Mouse (Mus musculus) thymus, adult 18-20 months (tissue): Measurements from ENCODE around the gene Araf.
"Not testable (repeated sequence)": the region's sequence is repeated elsewhere in the genome, so short reads cannot be mapped to it uniquely, and the experiment has no call there.

ENCODE experiments used
- DNase-seq, 2 experiments: peaks; one replicate each; pipeline ENCODE4 v3.0.0; 2022; ENCODE audit warnings: mixed read lengths in 2 of 2

Gene Araf

DNA sequence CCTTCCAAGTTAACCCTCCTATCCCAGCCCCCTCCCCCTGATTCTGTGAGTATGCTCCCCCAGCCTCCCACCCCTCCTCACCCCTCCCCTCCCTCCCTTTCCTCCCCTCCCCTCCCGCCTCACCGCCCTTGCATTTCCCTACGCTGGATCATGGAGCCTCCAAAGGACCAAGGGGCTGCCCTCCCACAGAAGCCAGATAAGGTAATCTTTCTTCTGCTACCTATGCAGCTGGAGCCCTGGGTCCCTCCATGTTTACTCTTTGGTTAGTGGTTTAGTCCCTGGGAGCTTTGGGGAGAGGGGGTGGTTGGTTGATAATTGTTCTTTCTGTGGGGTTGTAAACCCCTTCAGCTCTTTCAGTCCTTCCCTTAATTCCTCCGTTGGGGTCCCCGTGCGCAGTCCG lies at the start of gene Araf:
Gene Araf (plus strand): TSS at position 134 of the 400 bp plus-strand sequence.
- DNase-seq, result no peak

DNA sequence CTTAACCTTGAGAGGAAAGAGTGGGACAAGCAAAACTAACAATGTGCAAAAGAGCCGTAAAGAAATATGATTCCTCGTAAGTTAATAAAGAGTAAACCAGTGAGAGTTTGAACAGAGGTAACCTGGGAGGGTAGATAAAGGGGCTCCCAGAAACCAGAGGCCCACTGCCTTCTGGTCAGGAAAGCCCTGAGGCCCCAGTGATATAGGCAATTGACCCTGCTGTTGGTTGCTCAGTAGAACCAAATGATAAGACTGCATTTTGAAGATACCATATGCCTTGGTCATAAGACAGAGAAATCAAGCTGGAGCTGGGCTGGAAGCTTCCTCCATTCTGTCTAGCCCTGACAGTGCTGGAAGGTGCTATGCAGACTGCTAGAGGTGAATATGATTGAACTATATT lies 48.8 kb upstream of the Araf start:
- DNase-seq, result no peak

DNA sequence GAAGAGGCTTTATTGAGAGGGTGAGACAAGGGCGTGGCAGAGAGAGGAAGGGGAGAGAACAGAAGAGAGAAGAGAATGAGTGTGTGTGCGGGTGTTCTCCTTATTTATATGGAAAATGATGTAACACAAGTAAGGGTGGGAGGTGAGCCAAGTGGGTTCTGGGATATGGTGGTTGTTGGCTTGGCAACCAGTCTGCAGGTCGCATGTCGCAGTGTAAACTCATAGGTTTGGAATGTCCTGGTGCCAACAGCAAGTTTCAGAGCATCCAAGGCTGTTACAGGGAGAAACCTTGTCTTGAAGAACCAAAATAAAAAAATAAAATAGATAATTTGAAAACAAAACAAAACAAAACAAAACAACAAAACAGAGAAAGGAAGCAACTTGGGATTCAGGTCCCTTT lies 36.4 kb upstream of the Araf start:
- no peak for DNase-seq

DNA sequence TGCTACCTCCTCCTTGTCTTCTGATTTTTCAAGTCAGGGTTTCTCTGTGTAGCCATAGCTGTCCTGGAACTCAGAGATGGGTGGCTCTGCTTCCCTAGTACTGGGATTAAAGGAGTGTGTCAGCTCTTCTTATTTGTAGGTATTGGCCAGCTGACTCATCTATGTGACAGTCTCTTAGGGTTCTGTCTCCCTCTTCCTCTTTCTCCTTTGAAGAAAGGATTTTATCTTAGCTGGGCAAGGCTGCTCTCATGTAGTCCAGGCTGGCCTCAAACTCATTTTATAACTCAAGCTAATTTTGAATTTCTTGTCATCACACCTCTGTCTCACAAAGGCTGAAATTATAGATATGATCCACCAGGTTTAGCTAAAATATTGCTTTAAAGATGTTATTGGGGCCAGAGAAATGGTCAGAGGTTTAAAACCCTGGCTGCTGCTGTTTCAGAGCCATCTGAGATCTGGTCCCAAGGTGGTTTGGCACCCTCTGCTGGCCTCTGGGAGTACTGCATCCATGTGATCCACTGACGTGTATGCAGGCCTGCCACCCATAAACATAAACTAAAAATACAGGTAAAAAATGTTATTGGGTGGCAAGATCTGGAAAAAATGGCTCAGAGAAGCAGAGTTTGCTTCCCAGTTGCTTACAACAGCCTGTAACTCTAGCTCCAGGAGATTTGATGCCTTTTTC lies 26.8 kb upstream of the Araf start:
- DNase-seq, result peak; percentile 40 to 49

DNA sequence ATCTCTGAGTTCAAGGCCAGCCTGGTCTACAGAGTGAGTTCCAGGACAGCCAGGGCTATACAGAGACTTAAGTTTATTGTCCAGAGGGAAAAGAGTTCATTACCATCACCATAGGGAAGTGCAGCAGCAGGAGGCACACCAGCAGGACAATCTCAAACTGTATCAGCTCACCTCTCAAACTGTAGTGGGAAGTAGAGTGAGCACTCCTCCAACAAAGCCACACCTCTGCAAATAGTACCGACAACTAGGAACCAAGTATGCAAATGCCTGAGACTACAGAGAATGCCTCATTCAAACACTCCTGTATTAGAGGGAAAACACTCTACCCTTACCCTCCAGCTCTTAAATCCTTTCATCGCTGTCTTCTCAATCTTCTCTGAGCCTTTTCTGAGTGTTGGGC lies 25.9 kb upstream of the Araf start:
- DNase-seq, result no peak

DNA sequence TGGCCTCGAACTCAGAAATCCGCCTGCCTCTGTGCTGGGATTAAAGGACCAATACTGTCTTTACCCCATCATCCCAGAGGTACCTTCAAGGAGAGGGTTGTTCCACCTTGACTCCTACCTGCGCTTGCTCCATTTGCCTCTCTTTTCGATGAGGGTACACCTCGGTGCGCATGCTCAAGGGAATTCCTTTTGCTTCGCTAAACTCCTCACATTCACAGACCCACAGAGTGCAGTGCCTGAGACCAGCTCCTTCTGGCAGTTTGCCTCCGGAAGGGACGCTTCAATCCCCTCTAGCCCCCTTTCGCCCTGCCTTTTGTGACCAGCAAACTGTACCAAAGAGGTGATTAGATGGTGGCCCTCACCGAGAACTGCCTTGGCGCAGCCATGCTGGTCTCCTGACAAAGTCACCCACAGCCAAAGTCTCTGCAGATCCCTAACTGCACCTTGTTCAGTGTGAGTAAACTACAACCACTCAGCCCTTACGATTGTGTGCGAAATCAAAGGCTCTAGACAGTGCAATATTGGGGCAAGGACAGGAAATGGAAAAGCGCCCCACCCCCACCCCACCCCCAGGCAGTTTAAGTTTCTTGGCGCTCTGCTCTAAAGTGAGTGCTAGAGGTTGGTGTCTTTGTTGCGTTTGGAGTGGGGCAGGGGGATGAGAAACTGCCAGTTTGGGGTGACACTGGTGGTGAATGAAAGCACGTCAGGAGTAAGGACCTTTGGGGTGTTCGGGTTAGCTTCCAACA lies 22.2 kb upstream of the Araf start:
- no peak for DNase-seq

DNA sequence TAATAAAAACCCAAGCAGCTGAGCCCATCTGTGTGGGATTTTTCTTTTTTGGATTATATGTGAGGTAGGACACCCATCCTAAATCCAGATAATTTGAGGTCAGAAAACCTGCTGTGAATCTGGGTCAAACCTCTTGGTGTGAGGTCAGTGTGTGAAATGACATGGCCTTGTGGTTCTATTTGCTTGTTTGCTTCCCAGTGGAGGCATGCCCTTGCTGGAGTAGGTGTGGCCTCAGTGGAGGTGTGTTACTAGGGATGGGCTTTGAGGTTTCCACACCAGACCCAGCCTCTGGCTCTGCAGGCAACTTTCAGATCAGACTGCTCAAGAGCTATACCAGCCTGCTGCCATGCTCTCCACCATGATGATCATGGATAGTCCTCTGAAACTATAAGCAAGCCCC lies 20.0 kb upstream of the Araf start:
- DNase-seq, result no peak

DNA sequence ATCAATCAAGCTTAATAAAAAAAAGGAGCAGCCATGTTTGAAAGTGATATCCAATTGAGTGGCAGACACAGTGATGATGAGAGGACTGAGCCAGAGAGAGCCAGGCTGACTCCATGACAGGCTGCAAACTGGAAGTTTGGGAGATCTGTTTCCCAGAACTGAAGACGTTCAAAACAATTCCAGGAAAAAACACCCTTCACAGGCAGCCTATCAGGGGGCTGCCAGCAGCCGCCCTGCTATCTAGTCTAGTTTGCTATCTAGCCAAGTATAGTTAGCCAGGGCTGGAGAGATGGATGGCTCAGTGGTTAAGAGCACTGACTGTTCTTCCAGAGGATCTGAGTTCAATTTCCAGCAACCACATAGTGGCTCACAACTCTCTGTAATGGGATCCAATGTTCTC lies 10.3 kb upstream of the Araf start:
- DNase-seq, result no peak

DNA sequence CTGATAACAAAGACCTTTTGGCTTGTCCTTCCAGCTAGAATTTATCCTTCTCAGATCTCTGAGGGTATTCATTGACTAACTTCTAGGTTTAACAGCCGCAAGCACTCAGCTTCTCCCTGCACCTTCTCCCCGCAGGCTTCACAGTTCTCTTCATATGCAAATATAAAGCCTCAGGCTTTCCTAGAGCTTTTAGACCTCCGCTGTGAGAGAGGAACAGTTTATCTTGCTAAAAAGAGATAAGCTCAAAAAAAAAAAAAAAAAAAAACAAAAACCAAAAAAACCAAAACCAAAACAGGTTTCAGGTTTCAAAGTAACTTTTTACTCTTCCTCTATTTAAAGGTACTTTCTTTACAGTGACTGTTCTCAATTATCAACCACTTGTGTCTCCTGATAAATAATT lies 5.2 kb upstream of the Araf start:
- DNase-seq, result no peak

DNA sequence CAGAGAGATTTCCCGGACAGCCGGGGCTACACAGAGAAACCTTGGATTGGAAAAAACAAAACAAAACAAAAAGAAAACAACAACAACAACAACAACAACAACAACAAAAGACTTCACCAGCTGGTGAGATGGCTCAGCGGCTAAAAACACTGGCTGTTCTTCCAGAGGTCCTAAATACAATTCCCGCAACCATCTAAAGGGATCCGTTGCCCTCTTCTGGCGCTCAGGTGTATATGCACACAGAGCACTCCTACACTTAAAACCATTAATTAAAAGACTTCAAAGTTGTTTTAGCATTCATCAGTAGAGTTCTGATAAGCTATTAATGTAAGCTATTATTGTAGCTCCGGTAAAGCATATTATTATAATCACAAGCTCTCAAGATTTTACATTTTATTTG lies 4.4 kb upstream of the Araf start:
- no peak for DNase-seq

DNA sequence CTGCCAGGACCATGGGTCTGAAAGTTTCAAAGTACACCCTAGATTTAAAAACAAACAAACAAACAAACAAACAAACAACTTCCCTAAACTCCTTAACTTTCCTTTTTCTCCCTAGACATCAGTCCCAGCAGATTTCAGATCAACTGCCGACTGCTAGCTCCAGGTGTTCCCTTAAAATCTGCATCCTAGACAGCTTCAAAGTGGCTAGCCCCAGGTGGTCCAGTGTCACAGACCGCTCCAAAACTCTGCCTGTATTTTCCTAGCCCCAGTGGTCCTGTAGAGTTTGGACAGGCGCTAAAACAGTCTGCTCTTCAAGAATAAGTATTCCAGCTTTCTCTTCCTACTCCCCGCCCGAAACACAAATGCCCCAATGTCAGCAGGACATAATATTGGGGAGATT lies 3.4 kb upstream of the Araf start:
- no peak for DNase-seq

DNA sequence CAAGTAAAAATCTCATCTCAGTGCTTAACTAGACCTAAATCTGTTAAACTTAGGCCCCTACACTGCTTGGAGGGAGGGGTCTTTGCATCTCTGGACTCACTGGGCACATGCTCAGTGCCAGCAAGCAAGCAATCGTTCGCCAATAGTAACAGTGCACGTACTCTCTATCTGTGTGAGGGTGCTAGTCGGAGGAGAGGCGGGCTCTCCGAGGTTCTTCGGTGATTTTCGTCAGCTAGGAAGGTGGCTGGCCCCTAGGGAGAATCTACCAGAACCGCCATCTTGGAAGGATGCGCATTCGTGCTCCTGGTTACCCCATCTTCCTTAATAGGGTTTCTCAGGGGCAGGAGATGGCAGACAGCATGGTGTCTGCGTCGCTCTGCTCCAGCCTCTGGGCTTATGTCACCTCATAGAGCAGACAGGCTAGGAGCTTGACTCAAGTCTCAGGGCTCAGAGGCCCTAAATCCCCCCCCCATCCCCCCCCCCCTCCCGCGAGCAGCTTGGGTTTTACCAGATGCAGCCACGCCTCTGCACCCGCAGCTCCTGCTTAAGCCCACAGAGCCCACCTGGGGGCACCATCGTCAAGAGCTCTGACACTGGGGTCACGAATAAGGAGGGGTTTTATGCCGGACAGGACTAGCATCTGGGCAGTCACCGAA lies 655 bp downstream of the Araf start:
- DNase-seq, result peak; percentile 53 to 71

DNA sequence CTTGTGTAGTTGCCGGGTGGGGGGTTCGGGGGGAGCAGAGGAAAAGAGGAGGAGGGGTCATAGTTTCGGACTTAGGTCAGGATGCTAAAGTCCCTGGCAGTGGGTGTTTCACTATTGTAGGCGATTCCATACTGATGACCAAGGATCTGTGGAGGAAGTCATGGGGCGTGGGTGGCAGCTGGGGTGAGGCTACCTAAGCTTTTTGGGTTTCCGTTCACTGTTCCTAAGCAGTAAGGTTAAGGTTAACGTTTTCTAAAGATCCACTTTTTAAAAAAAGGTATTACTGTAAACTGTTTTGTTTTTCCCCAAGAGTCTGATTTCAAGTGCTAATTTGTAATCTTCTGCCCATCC lies 1.2 kb downstream of the Araf start:
- no peak for DNase-seq

DNA sequence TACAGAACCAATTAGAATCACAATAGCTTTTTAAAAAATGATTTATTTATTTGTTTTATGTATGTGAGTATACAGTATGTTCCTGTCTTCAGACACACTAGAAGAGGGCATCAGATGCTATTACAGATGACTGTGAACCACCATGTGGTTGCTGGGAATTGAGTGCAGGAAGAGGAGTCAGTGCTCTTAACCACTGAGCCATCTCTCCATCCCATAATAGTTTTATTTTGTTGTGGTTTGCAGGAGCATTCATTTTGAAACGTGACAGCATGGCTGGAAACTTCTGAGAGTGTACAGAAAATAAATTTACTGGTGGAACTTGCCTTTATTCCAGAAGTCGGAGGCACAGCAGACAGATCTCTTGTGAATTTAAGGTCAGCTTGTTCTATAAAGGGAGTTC lies 3.8 kb downstream of the Araf start:
- no peak for DNase-seq

DNA sequence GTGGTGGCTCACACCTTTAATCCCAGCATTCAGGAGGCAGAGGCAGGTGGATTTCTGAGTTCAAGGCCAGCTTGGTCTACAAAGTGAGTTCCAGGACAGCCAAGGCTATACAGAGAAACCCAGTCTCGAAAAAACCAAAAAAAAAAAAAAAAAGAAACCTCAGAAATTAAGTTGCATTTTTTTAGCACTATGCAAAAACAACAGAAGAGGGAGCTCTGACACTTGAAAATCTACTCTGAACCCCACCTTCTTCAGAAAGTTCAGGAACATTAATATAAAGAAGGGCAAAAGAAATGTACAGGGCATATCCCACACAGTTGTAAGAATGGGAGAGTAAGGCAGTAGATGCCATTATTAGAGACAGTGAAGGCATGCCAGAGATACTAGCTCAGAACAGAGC lies 6.7 kb downstream of the Araf start:
- DNase-seq, result not testable (repeated sequence)

DNA sequence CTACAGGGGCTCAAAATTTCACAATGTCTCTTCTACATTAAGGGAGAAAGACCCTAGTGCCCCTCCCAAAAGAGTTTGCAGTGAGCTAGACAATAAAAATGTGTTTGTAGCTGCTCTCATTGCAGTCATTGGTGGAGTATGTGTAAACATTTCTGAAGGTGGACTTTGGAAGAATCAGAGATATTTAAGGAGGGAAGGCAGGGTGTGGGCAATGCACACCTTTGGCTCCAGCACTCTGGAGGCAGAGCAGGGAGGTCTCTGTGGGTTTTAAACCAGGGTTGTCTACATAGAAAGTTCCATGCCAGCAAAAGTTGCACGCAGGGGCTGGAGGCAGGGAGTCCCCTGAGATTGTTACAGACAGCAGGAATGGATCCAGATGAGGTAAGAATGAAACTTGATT lies 8.7 kb downstream of the Araf start:
- no peak for DNase-seq

DNA sequence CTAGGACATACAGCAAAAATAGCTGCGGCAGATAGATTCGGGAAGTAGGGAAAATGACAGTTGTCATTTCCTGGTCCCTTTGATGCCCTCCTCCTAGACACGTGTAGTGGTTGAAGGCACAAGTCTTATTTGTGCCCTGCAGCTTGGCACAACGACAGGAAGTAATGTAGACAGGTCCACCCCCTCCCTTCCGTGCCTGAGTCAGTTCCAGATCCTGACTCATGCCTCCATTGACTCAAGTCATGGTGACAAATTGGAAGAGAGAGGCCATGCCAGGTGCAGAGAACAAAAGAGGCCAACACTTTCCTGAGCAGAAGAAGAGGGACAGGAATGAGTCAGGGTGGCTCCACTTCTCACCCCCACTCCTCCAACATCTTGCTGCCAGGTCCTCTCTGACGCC lies 19.4 kb downstream of the Araf start:
- peak in 1 of 2 experiments; percentile 25 for DNase-seq

DNA sequence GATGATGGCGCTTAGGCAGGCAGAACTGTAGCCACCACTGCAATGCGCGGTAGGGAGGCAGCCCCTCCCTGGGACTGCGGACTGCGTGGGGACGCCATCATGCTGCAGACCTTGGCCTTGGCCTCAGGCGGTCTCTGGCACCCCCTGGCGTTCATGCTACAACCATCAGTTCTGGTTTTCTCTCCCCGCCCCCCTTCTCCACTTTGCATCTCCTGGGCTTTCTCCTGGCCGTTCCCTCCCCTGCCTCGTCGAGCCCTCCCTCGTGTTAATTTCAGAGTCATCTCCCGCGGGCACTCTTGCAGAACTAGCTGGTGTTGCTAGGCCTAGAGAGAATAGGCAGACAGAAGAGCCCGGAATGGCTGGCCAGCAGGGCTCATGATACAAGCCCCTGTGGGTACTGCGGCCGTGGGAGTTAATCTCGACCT lies 21.6 kb downstream of the Araf start:
- peak; percentile 50 to 63 for DNase-seq

DNA sequence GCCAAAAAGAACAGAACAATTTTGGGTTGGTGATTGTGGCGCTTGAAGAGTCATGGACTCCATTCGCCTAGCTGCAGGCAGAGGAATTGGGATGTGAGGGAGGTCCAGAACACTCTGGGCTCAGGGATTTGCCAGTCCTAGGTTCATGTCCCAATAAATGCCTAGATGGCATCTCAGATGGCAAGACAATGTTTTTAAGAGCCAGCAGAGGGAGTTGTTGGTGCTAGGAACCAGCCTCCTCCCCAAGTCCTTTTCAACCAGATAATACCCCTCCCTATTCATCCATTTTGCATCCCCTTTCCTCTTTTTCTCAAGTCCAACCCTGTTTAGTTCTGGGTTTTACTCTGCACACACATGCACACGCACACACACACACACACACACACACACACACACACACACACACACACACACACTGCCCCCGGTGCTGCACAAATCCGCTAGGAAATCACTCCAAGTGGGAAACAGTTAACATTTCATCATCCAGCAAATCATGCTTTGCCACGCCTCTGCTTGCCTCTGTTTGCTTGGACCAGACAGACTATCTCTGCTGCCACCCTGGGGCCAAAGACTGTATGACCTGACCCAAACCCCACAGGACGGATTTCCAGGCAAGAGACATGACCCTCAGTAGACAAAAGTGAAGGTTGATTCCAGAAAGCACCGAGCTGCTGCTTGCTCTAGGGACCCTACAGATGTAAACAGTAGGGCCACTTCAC lies 22.3 kb downstream of the Araf start:
- DNase-seq, result peak in 1 of 2 experiments; percentile 5

DNA sequence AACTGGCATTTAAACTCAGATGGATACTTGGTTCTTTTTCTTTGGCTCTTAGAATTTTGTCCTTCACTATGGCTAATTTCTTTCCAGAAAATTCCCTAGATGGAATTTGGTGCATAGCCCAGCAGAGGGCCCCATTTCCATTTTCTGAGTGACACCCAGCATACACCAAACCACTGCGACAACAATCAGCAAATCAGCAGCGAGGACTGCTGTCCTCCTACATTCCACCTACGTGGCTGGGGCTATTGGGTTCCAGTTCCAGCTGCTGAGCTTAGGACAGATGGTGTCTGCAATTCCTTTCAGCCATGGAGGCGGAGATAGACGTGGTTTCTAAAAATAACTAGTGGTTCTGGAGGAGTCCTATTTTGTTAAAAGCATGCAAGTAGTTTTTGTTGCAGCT lies 31.3 kb downstream of the Araf start:
- no peak for DNase-seq

DNA sequence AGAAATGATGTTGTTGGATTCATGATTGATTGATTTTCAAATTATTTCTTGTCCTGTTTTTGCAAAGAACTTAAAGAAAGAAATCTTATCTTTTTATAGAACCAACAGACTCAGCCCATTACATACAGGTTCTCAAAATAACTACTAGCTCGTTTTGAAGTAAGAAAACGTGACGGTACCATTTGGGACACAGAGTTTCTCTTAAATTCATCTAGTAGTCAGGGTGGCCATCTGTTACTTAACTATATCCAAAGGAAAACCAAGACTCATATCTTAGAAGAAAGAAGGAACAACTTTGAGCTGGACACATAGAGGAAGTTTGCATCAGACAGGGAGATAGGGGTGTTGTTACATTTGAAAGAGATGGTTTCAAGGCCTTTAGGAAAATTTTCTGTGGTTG lies 49.6 kb downstream of the Araf start:
- no peak for DNase-seq

DNA sequence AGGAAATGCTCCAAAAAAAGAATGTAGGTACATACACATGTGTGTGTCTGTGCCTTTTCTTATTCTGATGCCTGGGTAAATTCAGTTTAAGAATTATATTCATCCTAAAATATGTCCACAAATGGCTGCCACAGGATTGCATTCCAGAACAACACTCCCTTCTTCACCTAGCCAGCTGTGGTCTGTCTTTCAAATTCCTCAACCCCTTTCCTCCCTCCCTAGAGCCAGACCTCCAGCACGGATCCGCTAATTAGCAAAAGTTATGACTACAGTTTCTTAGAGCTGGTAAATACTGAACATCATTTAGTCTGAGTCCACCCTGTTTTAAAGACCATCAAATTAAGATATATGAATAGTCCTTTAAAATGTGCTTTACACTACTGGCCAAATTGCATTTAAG lies 50.2 kb downstream of the Araf start:
- no peak for DNase-seq

DNA sequence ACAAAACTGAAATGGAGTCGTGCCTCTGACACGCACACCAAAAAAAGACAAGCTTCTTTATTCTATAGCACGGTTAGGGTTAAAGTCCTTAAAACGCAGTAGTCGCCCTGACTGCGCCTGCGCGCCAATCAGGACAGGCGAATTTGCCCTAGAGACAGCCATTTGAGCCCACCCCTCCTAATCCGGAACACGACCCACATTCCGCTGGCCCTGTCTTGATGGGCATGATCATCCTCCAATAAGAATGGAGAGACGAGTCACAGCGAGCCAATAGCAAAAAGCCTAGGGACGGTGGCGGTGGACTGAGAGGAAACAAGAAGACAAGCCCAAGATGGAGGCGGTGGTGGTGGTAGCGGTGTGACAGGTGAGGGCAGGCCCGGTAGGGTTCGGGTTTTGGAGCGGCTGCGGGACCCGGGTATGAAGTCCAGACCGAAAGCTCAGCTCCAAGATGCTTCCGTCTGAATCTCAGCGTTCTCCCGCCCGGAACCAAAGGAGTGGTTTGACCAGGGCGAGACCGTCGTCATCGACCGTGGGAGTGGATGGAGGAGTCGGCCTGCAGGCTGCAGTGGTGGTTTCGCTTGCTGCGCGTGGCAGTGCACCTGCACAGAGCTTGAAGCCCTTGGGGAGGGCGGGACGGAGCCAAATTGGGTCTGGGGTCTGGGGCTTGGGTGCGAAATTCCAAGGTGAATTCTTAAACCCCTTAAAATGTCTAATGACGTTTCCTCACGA lies 50.8 kb downstream of the Araf start:
- peak; percentile 83 to 92 for DNase-seq
